Mouse (Mus musculus): ENCODE results near the gene Hs1bp3. TPM values are rescaled to one million over a fixed set of nuclear protein-coding genes. Genes with fewer than 3 reads are reported as not detected.

Gene Hs1bp3
- polyA plus RNA-seq, 1 experiment from 2014 or later: 13.2 TPM

DNA sequence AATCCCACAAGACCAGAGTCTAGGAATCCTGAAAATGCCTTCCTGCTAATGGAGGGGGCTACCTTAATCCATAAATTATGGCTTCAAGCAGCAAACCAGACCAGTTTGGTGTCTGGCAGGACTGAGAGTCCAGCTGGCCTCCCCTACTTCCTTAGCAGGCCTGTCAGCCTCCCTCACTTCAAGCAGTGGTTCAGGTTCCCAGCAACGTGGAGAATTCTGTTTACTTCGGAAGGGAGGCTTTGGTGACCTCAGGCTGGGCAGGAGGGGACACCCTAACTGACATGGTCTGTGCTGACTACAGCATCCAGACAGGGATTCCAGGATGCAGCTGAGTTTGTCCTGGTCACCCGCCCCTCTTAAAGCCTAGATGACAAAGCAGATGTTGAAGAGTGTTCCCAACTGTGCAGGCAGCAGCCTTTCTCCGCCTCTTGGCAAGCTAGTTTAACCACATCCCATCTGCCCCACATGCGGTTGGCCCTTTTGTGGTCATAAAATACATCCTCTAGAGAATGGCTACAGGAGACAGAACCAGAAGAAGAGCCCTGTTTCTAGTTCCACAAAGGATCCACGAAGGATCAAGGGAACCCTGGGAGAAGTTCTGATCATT lies 17.8 kb upstream of the Hs1bp3 start:
- H3K4me1 ChIP-seq: peaks cover 27% of the 10 kb centered on the region
- no peak overlapping the region for H3K4me3 ChIP-seq
- no peak for ATAC-seq (ENCODE audit: low FRiP score)
- H3K27me3 ChIP-seq: peaks cover 70% of the 10 kb centered on the region
- no peak overlapping the region for H3K9ac ChIP-seq
- H3K9me3 ChIP-seq (replicated peaks): no peaks in the 10 kb centered on the region
- H3K27ac ChIP-seq: no peak overlapping the region
- H3K36me3 ChIP-seq: no peaks in the 10 kb centered on the region
- 56% methylated on average over 6 of the region's 6 CpGs for WGBS
- H3K4me2 ChIP-seq (replicated peaks): no peak overlapping the region

GRCm38 (mm10) chr12:8296154-8296553 lies 17.1 kb upstream of the Hs1bp3 start:
- no peak for ATAC-seq (ENCODE audit: low FRiP score)
- Histone ChIP-seq H3K4me3 (no peak overlapping the region), H3K4me2 (replicated peaks) (no peak overlapping the region), H3K4me1 (peaks cover 27% of the 10 kb centered on the region), H3K36me3 (no peaks in the 10 kb centered on the region), H3K27me3 (peaks cover 77% of the 10 kb centered on the region), H3K9me3 (replicated peaks) (no peaks in the 10 kb centered on the region), H3K9ac (no peak overlapping the region), H3K27ac (no peak overlapping the region)
- 88% methylated on average over 2 of the region's 2 CpGs for WGBS

- 6% methylated on average over 34 of the region's 34 CpGs for WGBS
- Histone ChIP-seq H3K9ac (no peak overlapping the region), H3K4me1 (peaks cover 31% of the 10 kb centered on the region), H3K27me3 (peaks cover 92% of the 10 kb centered on the region), H3K36me3 (no peaks in the 10 kb centered on the region), H3K4me3 (peak overlapping the region; percentile 38), H3K9me3 (replicated peaks) (no peaks in the 10 kb centered on the region), H3K4me2 (replicated peaks) (peak overlapping the region; percentile 67), H3K27ac (no peak overlapping the region)
- ATAC-seq (ENCODE audit: low FRiP score): no peak
These were observed 15.5 kb upstream of the Hs1bp3 start for GRCm38 (mm10) chr12:8297586-8298214.

- Histone ChIP-seq H3K4me3 (peak overlapping the region; percentile 38), H3K9ac (peak overlapping the region; percentile 35; the same call in 1 of the 2 replicates), H3K36me3 (no peaks in the 10 kb centered on the region), H3K27me3 (peaks cover 95% of the 10 kb centered on the region), H3K27ac (no peak overlapping the region), H3K4me2 (replicated peaks) (peak overlapping the region; percentile 67), H3K9me3 (replicated peaks) (no peaks in the 10 kb centered on the region), H3K4me1 (peaks cover 31% of the 10 kb centered on the region)
- ATAC-seq (ENCODE audit: low FRiP score): no peak
- 1% methylated on average over 85 of the region's 85 CpGs for WGBS
These were observed 14.7 kb upstream of the Hs1bp3 start for GRCm38 (mm10) chr12:8298361-8299142.

DNA sequence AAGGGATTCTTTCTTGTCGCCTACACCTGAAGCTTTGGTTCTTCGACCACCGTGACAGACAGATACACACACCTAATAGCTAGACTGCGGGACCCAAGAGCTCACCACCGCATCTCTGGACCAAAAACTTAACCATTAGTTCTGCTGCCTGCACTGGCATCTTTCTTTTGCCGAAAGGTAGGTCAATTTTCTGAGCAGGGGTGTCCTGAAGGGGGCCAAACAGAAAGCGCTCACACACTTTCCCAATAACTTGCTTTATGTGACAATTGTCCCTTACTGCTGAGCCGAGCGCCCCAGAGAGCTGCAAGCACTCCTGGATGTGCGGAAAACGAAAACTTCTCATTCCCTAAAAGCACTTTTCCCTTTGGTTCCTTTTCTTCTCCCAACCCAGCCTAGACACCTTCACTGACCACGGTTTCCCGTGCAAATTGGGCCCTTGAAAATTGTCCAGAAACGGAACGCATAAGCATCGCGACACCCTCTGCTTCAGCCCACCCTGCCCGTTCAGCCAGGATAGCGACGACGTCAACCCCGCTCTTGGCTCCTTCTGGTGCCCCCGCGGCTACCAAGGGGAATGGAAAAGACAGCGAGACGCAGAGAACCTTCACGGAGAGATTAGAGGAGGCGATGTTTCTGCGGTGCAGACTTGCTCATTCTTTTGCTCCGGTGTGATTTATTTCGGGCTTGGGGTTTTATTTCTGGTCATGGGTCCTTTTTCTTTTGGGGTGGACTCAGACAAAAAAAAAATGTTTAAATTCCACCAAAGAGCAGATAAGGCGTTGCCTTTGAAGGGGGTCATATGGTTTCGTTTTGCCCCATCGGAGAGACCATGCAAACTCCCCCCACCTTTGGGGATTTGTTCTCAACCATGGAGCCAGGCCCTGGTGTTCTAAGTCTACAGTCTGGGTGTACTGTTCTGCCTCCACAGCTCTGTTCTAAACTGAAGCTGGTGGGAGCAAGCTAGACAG lies 13.8 kb upstream of the Hs1bp3 start:
- no peak for ATAC-seq (ENCODE audit: low FRiP score)
- H3K9me3 ChIP-seq (replicated peaks): no peaks in the 10 kb centered on the region
- H3K9ac ChIP-seq: no peak overlapping the region
- peak overlapping the region; percentile 38 for H3K4me3 ChIP-seq
- H3K36me3 ChIP-seq: no peaks in the 10 kb centered on the region
- peak overlapping the region; percentile 67 for H3K4me2 ChIP-seq (replicated peaks)
- H3K27ac ChIP-seq: no peak overlapping the region
- WGBS: 5% methylated on average over 34 of the region's 34 CpGs
- H3K4me1 ChIP-seq: peaks cover 31% of the 10 kb centered on the region
- H3K27me3 ChIP-seq: peaks cover 98% of the 10 kb centered on the region

DNA sequence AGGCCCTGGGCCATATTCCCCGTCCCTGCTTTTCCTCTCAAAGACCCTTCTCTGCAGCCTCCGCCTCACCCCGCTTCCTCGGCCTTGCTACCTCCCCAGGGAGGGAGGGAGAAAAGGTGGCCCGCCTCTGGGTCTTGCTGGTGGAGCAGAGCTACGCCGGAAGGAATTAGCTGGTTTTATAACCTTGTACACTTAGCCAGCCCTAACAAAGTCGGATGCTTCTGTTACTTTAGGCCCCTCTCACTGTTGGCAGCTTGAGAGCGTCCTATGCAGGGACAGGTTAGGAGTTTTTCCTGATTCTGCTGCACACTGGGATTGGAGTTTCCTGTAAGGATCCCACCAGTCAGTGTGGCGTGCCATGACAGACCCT lies 13.1 kb upstream of the Hs1bp3 start:
- H3K9ac ChIP-seq: no peak overlapping the region
- no peak for ATAC-seq (ENCODE audit: low FRiP score)
- peak overlapping the region; percentile 1; the same call in 1 of the 2 replicates for H3K4me3 ChIP-seq
- H3K27me3 ChIP-seq: peaks cover 97% of the 10 kb centered on the region
- WGBS: 11% methylated on average over 10 of the region's 10 CpGs
- peaks cover 31% of the 10 kb centered on the region for H3K4me1 ChIP-seq
- no peaks in the 10 kb centered on the region for H3K9me3 ChIP-seq (replicated peaks)
- H3K27ac ChIP-seq: no peak overlapping the region
- H3K4me2 ChIP-seq (replicated peaks): no peak overlapping the region
- no peaks in the 10 kb centered on the region for H3K36me3 ChIP-seq

GRCm38 (mm10) chr12:8300521-8300920 lies 12.7 kb upstream of the Hs1bp3 start:
- H3K4me3 ChIP-seq: peak overlapping the region; percentile 1; the same call in 1 of the 2 replicates
- H3K9me3 ChIP-seq (replicated peaks): no peaks in the 10 kb centered on the region
- H3K36me3 ChIP-seq: no peaks in the 10 kb centered on the region
- no peak for ATAC-seq (ENCODE audit: low FRiP score)
- WGBS: 24% methylated on average over 5 of the region's 5 CpGs
- no peak overlapping the region for H3K4me2 ChIP-seq (replicated peaks)
- peaks cover 97% of the 10 kb centered on the region for H3K27me3 ChIP-seq
- H3K4me1 ChIP-seq: peaks cover 31% of the 10 kb centered on the region
- H3K27ac ChIP-seq: no peak overlapping the region
- 0 out of 2 replicates have a peak overlapping the region, but pooled peaks have one; percentile 18 for H3K9ac ChIP-seq

GRCm38 (mm10) chr12:8301011-8301814 lies 12.0 kb upstream of the Hs1bp3 start:
- H3K4me2 ChIP-seq (replicated peaks): peak overlapping the region; percentile 78
- H3K4me3 ChIP-seq: peak overlapping the region; percentile 45
- peak overlapping the region; percentile 55 for H3K9ac ChIP-seq
- peaks cover 31% of the 10 kb centered on the region for H3K4me1 ChIP-seq
- no peak overlapping the region for H3K27ac ChIP-seq
- no peak for ATAC-seq (ENCODE audit: low FRiP score)
- H3K27me3 ChIP-seq: peaks cover 97% of the 10 kb centered on the region
- no peaks in the 10 kb centered on the region for H3K9me3 ChIP-seq (replicated peaks)
- 2% methylated on average over 45 of the region's 46 CpGs for WGBS
- no peaks in the 10 kb centered on the region for H3K36me3 ChIP-seq

DNA sequence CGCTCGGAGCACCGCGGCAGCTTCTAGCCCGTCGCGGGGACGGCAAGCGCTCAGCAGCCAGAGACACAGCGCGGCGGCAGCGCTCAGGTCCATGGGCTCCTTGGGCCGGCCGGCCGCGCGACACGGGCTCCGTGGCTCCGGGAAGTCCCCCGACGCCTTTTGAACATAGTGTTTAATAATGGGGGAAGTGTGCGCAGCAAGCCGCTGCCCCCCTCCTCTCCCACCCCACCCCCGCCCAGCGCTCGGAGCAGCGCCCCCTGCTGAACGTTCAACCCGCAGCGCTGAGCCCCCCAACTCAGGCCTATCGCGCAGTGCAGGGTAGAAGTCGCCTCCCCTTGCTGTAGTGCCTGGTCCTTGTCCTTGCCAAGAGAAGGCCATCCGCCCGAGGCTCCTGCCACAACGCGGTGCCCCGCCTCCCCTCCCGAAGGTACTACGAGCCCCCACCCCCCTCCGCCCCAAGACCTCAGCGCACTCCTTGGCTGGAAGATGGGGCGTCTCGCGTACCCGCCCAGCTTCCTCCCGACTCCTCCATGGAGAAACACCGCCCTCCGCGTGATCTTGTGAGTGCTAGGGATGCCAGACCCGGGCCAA lies 11.3 kb upstream of the Hs1bp3 start, which contains the start of gene Gdf7:
Gdf7 (minus strand) TSS at position 114 of the 591 bp plus-strand sequence.
- Histone ChIP-seq H3K9me3 (replicated peaks) (no peaks in the 10 kb centered on the region), H3K27ac (no peak within 1 kb of the TSS), H3K9ac (peak within 1 kb of the TSS; percentile 55), H3K27me3 (peaks cover 94% of the 10 kb centered on the region), H3K4me2 (replicated peaks) (peak within 1 kb of the TSS; percentile 78), H3K4me3 (peak within 1 kb of the TSS; percentile 45), H3K36me3 (no peaks in the 10 kb centered on the region), H3K4me1 (peaks cover 33% of the 10 kb centered on the region)
- 1% methylated on average over 48 of the region's 53 CpGs for WGBS
- peak; percentile 43 for ATAC-seq (ENCODE audit: low FRiP score)

DNA sequence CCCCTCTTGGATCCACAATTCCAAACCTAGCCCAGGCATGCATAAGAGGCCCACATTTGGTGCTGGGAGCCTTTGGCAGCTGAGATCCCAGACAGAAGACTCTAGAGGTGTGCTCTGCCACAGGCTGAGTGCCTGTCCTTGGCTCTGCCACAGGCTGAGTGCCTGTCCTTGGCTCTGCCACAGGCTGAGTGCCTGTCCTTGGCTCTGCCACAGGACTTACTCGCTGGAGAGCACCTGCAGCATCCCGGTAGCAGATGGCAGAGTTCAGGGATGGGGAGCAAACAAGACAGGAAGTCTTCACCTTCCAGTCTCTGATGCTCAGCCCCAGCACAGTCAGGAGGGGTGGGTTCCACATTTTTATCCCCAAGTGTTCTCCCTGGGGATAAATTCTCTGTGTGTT lies 8.0 kb upstream of the Hs1bp3 start:
- no peak overlapping the region for H3K4me2 ChIP-seq (replicated peaks)
- peaks cover 65% of the 10 kb centered on the region for H3K27me3 ChIP-seq
- H3K9ac ChIP-seq: no peak overlapping the region
- ATAC-seq (ENCODE audit: low FRiP score): no peak
- peaks cover 21% of the 10 kb centered on the region for H3K4me1 ChIP-seq
- WGBS: 47% methylated on average over 2 of the region's 2 CpGs
- H3K36me3 ChIP-seq: no peaks in the 10 kb centered on the region
- H3K4me3 ChIP-seq: no peak overlapping the region
- H3K9me3 ChIP-seq (replicated peaks): no peaks in the 10 kb centered on the region
- H3K27ac ChIP-seq: no peak overlapping the region

DNA sequence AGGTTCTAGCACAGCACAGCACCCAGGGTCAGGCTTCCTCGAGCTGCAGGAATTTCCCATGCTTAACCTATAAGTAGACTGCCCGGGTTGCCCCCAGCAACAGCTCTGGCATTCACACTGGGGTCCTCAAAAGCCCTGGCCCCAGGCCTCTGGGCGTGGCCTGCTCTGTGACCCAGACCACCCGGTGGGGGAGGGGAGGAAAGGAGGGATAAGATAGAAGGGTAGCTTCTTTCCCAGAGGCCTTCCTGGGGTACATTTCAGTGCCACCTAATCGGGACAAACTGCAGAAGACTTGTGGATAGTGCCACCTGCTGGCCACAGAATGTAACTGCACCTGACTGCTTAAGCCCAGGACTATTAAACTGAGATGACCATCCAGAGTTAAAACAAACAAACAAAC lies 6.8 kb upstream of the Hs1bp3 start:
- ATAC-seq (ENCODE audit: low FRiP score): peak; percentile 55
- H3K27ac ChIP-seq: no peak overlapping the region
- no peak overlapping the region for H3K4me3 ChIP-seq
- no peaks in the 10 kb centered on the region for H3K36me3 ChIP-seq
- no peak overlapping the region for H3K4me2 ChIP-seq (replicated peaks)
- 4% methylated on average over 5 of the region's 5 CpGs for WGBS
- peaks cover 65% of the 10 kb centered on the region for H3K27me3 ChIP-seq
- peaks cover 21% of the 10 kb centered on the region for H3K4me1 ChIP-seq
- H3K9ac ChIP-seq: no peak overlapping the region
- no peaks in the 10 kb centered on the region for H3K9me3 ChIP-seq (replicated peaks)
